Mouse (Mus musculus): ENCODE measurements around the gene Mvb12b. TPM values are rescaled to one million over a fixed set of nuclear protein-coding genes. Genes with fewer than 3 reads are reported as not detected.

Gene Mvb12b
- total and polyA plus RNA-seq, 3 experiments, result 22.8 to 23.3 TPM; not detected in 1

DNA sequence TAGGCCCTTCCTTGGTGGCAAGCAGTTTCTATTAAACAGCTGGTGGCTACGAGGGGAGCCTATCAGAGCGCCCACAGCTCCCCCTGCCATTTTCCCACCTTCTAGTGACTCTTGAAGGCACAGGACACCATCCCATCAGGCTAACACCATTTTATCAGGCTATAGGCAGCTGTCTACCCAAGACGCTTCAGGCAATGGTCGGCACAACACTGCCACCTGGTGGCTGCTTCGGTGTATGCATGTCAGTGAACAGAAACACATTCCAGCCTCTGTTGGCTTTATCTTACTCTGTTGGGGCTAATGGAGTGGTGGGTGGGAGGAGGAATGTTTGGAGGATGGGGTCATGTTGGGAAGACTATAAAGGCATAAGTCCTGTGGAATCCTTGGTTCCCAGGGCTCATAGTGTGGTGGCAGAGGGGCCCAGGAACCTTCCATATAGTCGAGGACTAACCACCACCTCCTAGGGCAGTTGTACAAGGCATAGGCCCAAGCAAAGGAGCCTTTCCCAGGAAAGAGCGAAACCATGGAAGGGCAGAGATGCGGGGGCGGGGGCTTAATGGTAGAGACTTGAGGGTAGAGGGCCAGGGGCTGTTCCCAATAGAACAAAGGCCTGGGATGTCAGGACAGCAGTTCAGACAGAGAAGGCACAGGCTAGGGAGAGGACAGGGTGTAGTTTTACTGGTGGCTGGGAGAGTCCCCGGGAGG lies 152.8 kb downstream of the Mvb12b start:
- Histone ChIP-seq H3K27me3 (ENCODE audit: control insufficient read depth in 1 of 2, insufficient read depth in 2 of 2, low read length in 2 of 2) (no peaks in the 10 kb centered on the region), H3K4me3 (ENCODE audit: control insufficient read depth in 1 of 2, insufficient read depth in 1 of 2, low read depth in 2 of 2, low read length in 2 of 2) (no peak overlapping the region), H3K9me3 (replicated peaks; ENCODE audit: insufficient read depth, low read length) (no peaks in the 10 kb centered on the region), H3K27ac (ENCODE audit: control insufficient read depth, low read depth, low read length) (no peak overlapping the region), H3K79me2 (ENCODE audit: control insufficient read depth, insufficient read depth, low read length, poor library complexity) (no peaks in the 10 kb centered on the region), H3K4me1 (ENCODE audit: control insufficient read depth in 1 of 2, insufficient read depth in 2 of 2, low read length in 2 of 2) (no peaks in the 10 kb centered on the region), H3K36me3 (ENCODE audit: control insufficient read depth in 1 of 2, insufficient read depth in 2 of 2, low read length in 2 of 2) (no peaks in the 10 kb centered on the region), H3K9ac (ENCODE audit: control insufficient read depth, low read depth, low read length, poor library complexity, severe bottlenecking) (no peak overlapping the region)
- DNase-seq (ENCODE audit: low read depth, low spot score), result peak; percentile 74
- TF ChIP-seq USF2 (IDR thresholded peaks at IDR 0.05; ENCODE audit: borderline replicate concordance in 1 of 2, insufficient read depth in 1 of 2, low read depth in 1 of 2, low read length in 2 of 2) (no peak), RAD21 (IDR thresholded peaks at IDR 0.05; ENCODE audit: low read depth, low read length) (peak; percentile 81), CTCF (IDR thresholded peaks at IDR 0.05 in 2 of 3, conservative IDR thresholded peaks at IDR 0.05 in 1 of 3; ENCODE audit: control insufficient read depth in 1 of 3, insufficient read depth in 1 of 3, low read depth in 2 of 3, low read length in 3 of 3, poor library complexity in 1 of 3, severe bottlenecking in 1 of 3) (peak; percentile 95 to 98 (median 97)), POLR2AphosphoS5 (IDR thresholded peaks at IDR 0.05; ENCODE audit: borderline replicate concordance, low read depth, low read length) (no peak), ELF1 (IDR thresholded peaks at IDR 0.05; ENCODE audit: low read depth, low read length) (no peak), USF1 (IDR thresholded peaks at IDR 0.05; ENCODE audit: low read depth, low read length) (no peak), EP300 (IDR thresholded peaks at IDR 0.05; ENCODE audit: low read depth in 1 of 2, low read length in 2 of 2) (no peak), ZC3H11A (IDR thresholded peaks at IDR 0.05; ENCODE audit: low read depth, low read length) (peak; percentile 55), SMC3 (IDR thresholded peaks at IDR 0.05; ENCODE audit: low read depth, low read length) (peak; percentile 91), TBP (IDR thresholded peaks at IDR 0.05; ENCODE audit: low read depth, low read length) (no peak), GATA1 (IDR thresholded peaks at IDR 0.05; ENCODE audit: low read depth, low read length) (no peak), GABPA (IDR thresholded peaks at IDR 0.05; ENCODE audit: low read depth, low read length) (no peak)

DNA sequence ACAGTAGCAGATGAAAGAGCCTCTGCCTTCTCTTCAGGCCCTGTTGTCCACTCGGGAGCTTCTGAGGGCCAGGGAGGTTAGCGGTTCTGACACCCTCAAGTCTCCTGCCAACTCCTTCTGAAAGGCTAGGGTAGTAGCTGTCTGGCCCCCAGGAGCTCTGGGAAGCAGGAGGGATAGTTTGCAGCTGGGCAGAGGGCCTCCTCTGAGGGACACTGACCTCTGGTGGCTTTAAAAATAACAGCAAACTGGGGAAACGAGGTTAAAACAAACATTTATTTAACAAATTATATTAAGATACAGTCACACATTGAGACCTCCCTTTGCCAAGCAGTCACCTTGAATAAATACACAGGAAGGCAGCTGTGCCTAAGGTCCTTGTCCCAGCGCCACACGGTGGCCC lies 158.0 kb downstream of the Mvb12b start:
- Histone ChIP-seq H3K4me3 (ENCODE audit: control insufficient read depth in 1 of 2, insufficient read depth in 1 of 2, low read depth in 2 of 2, low read length in 2 of 2) (no peak overlapping the region), H3K27ac (ENCODE audit: control insufficient read depth, low read depth, low read length) (no peak overlapping the region), H3K36me3 (ENCODE audit: control insufficient read depth in 1 of 2, insufficient read depth in 2 of 2, low read length in 2 of 2) (peaks cover 0 to 4% of the 10 kb centered on the region in 2 experiments; a peak in 1 of 4 replicates), H3K9ac (ENCODE audit: control insufficient read depth, low read depth, low read length, poor library complexity, severe bottlenecking) (no peak overlapping the region), H3K9me3 (replicated peaks; ENCODE audit: insufficient read depth, low read length) (no peaks in the 10 kb centered on the region), H3K79me2 (ENCODE audit: control insufficient read depth, insufficient read depth, low read length, poor library complexity) (no peaks in the 10 kb centered on the region), H3K4me1 (ENCODE audit: control insufficient read depth in 1 of 2, insufficient read depth in 2 of 2, low read length in 2 of 2) (peaks cover 0 to 8% of the 10 kb centered on the region in 2 experiments; a peak in 2 of 4 replicates), H3K27me3 (ENCODE audit: control insufficient read depth in 1 of 2, insufficient read depth in 2 of 2, low read length in 2 of 2) (no peaks in the 10 kb centered on the region)
- DNase-seq (ENCODE audit: low read depth, low spot score), result peak; percentile 18
- TF ChIP-seq RAD21 (IDR thresholded peaks at IDR 0.05; ENCODE audit: low read depth, low read length) (peak; percentile 24), MYB (IDR thresholded peaks at IDR 0.05; ENCODE audit: low read depth, low read length) (no peak), SMC3 (IDR thresholded peaks at IDR 0.05; ENCODE audit: low read depth, low read length) (peak; percentile 51), CTCF (IDR thresholded peaks at IDR 0.05 in 2 of 3, conservative IDR thresholded peaks at IDR 0.05 in 1 of 3; ENCODE audit: control insufficient read depth in 1 of 3, insufficient read depth in 1 of 3, low read depth in 2 of 3, low read length in 3 of 3, poor library complexity in 1 of 3, severe bottlenecking in 1 of 3) (peak; percentile 10 to 44 (median 36); a peak in 5 of 6 replicates), RCOR1 (IDR thresholded peaks at IDR 0.05; ENCODE audit: low read depth, low read length) (no peak)

Measured in MEL (cell line).